Mouse (Mus musculus) left cerebral cortex, adult 9 months (tissue): ENCODE measurements around the gene Dlst.
A peak's percentile ranks its signal among the peaks of the same experiment; 100 is the strongest.

ENCODE experiments used
- DNase-seq, 2 experiments: peaks; one replicate each; pipeline ENCODE4 v3.0.0; 2022; ENCODE audit warnings: low spot score in 2 of 2

Gene Dlst

DNA sequence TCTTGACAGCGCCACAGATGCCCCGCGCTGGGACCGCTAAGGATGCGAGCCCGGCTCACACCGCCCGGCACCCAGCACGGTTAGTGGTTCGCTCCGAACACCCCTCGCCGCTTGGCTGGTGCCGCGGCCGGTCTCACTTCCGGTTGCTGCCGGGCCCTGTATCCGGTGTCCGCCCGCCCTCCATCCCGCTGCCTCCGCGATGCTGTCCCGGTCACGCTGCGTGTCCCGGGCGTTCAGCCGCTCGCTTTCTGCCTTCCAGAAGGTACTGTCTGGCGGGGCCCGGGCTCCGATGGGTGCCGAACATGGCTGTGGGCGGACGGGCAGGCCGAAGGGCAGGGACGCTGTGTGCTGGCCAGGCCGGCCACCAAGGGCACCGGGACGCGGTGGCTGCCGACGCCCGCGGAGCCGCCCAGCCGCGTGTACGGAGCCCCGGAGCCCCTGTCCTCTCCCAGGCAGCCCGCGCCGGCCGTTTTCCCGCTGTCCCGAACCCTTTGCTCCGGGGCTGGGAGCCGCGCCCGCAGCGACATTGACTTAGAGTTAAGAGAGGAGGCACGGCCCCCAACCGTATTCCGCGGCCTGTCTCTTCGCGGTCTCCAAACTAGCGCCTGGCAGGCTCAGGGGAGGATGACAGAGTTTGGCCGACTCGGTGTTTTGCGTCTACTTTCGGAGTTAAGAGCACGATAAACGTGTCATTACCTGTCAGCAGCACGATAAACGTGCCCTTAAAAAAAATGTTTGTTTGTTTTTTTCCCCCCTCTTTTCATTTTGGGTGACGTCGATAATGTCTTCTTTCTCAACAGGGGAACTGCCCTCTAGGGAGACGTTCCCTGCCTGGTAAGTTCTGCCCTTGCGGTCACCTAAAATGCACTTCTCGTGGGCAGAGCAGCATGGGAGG lies at the start of gene Dlst, which contains the start of gene Prox2:
TSS of gene Dlst (plus strand) at position 136 of the 895 bp plus-strand sequence.
TSS of gene Prox2 (minus strand) at position 62 of the 895 bp plus-strand sequence.
- DNase-seq = peak; percentile 47 to 84

DNA sequence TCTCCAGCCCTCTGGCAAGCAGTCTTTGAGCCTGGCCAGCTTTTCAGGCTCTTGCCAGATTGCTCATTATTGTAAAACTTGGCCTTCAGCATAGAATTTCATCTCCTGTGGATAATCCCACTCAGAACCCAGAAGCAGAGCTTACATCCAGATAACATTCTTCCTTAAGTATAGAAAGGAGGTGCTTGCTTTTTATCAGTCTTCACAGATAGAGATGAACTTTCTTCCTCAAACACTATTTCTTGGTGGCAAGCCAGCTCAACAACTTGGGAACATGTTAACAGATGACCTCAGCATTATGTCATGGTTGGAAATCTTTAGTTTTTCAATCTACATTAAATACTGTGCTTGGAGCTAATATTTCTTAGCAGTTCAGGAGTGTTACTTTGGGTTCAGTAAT lies 39.6 kb upstream of the Dlst start:
- no peak for DNase-seq

DNA sequence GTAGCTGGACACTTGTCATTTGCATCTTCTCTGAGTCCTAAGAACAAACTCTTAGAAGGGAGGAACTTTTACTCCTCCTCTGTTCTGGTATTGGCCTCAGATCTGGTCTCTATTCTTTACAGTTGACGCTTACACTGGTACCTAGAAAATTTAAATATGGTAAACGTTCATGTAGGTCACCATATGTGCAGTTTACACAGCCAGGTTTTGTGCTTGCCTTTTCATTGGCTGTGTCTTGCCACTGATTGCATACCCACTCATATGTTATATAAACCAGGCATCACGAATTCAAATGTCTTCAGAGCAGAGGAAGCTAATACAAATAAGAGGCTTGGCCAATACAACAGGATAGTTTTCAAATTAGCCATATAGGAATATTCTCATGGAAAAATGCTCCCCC lies 33.5 kb upstream of the Dlst start:
- peak in 1 of 2 experiments; percentile 49 for DNase-seq

DNA sequence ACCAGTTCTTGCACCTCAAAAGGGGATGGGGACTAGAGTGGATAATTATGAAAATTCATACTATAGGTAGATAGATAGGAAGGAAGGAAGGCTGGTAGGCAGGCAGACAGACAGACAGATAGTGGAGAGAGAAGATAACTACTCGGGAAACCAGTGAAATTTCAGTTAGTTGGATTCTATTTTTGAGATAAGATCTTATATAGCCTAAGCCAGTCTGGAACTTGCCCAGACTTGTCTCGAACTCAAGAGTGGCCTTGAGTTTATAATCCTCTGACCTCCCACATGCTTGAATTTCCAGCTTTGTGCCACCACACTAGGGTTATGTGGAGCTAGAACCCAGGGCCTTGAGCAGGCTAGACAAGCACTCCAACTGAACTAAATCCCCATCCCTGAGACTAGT lies 26.4 kb upstream of the Dlst start:
- no peak for DNase-seq

DNA sequence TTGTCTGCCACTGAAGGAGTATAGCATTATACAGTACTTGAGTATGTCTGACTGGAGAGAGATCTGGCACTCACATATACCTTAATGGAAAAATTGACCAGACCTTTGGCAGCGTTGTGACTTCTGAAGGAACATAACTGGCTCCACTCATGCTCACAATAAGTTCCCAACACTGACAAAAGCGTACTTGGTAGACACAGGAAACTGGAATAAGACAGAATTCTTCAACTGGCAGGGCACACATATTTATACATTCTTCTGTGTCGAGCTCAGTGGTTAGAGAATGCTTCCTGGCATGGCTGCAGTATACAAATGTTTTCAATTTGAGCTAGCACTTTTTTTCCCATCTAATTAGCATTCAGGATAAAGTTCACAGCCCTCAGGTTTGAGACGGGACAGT lies 25.7 kb upstream of the Dlst start:
- no peak for DNase-seq

DNA sequence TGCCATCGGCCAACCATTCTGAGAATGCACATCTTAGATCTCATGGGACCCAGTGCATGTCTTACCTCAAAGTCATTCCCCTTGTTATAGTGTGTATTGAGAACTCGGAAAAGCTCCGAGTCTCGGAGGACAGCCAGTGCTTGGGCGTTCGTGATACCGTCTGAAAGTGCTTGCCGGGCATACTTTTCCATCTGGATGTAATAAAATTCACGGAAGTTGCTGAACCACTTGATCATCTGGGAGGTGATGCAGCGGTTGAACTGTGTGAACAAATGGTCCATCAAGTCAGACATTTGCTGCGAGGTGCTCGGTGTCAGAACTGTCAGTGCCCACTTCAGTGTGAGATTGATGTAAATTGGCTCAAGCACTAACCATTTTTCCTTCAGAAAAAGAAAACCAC lies 22.8 kb upstream of the Dlst start:
- no peak for DNase-seq

DNA sequence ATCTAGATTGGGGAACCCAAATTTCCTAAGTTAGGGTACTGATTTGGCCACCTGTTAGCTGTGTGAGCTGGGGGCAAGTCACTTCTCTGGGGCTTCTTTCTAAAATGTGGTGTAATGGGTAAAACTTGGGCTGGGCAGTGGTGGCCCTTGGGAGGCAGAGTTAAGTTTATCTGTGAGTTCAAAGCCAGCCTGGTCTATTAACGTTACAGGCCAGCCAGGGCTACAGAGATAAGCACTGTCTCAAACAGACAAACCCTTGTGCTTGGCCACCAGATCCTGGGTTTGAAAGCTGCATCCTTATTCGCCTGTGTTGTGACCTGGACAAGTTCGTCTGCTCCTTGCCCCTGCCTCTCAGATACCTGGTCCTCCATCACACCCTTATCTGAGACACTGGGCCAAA lies 19.4 kb upstream of the Dlst start:
- no peak for DNase-seq

DNA sequence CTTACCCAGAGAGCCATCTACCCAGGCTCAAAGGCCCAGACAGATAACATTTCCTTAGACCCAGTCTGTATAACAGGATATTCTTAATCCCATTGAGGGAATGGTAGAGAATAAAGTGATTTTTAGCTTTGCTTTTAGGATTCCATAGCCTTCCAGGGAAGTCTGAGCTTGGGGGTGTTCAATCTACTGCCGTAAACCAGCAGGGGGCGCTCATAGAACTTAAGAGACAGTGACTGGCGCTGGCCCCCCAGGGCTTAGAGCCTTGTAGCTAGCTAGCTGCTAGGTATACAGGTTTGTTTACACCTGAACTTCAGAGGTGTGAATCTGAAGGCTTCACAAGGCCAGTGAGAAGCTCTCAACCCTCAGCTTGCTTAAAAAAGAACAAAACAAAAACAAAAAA lies 18.4 kb upstream of the Dlst start:
- DNase-seq = peak in 1 of 2 experiments; percentile 52

DNA sequence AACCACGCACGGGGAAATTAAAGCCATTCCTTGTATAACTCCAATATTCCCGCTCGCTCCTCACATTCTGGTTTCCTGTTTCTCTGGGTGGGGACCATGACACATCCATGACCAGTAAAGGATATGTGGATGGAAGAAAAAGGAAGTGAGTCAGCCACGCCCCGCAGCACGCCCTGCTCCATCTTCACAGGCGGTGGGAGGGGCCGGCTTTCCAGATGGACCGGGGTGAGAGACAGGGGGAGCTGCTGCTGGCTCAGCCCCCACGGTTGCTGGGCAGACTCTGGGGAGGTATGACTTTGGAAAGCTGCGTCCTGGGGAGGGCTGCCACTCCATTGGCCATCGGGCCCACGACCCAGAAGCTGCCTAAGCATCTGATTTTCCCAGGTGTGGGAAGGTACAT lies 16.6 kb upstream of the Dlst start:
- peak in 1 of 2 experiments; percentile 45 for DNase-seq

DNA sequence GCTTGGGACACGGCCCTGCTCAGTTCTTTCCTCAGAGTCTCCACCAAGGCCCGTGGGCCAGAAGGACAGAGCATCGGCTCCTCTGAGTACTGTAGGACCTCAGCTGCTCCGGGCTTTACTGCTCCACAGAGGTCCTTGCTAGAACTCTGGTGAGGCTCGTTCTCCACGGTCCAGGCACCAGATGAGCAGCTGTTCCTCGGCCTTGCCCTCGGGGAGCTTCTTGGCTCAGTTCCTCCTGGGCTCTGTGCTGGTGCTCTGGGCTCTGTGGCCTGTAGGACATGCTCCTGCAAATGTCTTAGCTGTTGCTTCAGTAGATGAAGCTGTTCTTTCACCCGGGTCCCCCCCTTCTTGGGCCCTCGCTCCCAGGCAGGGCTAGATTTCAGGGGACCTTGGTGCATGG lies 15.9 kb upstream of the Dlst start:
- DNase-seq = no peak

DNA sequence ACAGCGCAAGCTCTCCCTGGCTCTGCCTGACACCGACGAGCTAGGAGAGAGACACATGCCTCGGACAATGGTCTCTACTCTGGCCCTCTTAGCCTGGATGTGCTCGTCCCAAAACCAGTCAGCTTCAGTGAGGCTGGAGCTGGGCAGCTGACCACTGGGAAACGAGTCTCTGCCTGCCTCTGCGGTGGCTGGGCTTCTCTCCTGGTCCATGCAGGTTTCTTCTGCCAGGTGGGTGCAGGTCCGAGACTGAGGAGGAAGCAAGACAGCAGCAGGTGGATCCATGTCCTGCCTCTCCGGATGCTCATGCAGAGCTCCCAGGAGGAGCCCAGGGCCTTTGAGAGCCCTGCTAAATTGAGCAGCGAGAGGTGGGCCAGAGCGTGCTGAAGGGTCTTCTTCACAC lies 15.5 kb upstream of the Dlst start:
- DNase-seq = no peak

DNA sequence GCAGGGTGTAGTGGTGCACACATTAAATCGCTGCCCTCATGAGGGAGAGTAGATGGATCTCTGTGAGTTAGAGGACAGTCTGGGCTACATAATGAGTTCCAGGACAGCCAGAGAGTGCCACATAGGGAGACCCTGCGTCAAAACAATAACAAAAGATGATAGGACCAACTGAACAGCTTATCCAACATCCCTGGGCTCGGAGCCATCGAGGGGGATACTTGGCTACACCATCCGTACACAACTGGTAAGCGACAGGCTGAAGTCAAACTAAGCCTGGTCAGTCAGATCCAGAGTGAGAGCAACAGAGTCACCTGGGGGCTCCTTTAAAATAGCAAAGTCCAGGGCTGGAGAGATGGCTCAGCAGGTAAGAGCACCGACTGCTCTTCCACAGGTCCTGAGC lies 14.8 kb upstream of the Dlst start:
- DNase-seq = no peak

DNA sequence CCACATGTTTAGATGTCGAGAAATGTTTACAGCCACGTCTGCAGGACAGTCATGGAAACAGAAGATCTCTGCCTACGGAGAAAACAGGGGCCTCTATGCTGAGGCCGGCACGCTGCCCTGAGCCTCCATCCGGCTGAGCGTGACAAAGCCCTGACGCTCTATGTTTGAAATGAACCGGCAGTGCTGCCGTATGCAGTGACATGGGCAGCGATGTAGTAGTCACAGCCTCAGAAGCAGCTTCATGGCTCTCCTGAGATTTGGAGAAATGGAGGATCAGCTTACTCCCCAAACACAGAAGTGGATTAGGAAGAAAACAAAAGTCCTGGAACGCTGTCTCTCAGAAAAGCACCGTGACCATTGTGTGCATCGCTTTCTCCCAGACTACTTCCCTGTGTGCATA lies 9.6 kb upstream of the Dlst start:
- DNase-seq = no peak

DNA sequence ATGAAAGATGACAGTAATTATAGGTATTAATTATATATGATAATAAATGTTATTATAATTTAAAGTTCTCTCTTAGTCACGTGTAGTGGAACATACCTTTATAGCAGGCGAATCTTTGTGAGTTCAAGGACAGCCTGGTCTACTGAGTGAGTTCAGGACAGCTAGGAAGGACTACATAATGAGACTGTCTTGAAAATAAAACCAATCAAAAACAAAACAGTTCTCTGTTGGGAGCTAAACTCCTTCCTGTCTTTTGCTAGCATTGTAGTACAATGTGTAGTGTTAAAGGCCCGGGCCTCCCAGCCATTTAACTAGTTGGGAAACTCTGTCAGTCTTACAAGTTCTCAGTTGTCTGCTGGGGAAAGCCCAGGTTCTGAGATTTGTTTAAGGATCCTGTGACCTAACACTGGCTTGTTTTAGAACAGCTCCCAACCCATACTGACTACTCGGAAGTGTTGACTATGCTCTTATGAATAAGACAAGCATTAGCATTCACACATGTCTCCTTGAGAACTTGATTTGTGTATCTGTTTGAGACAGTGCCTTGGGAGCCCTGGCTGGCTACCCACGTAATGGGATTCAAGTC lies 9.0 kb upstream of the Dlst start:
- no peak for DNase-seq

DNA sequence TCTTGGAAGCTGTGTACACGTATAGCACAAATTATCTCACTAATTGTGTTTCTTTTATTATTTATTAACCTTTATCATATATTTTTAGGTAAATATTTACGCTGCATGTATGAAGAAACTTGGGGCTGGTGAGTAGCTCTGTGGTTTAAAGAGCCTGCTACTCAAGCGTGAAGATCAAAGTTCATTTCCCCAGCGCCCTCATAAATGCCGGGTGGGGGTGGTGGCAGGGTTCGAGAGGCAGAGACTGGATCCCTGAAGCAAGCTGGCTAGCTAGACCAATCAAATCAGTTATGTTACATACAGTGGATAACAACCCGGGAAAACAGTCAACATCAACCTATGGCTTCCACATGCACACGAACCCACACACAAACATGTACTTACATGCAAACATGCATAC lies 7.5 kb upstream of the Dlst start:
- no peak for DNase-seq

DNA sequence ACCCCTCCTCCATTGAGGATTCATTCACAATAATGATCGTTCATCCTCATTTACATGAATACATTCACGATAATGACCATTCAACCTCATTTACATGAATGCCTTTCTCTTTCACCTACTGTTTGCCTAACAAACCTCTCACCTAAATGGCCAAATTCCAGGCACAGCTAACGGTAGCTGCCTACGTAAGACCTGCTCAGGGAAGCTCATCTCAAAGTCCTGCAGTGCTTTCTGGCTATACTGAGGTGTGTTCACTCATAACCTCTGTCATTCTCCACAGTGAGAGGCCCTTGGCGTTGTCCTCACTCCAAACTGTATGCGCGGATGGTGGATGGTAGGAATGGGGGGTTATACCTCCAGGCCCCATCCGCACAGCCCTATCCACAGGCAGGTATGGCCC lies 5.8 kb upstream of the Dlst start:
- no peak for DNase-seq

DNA sequence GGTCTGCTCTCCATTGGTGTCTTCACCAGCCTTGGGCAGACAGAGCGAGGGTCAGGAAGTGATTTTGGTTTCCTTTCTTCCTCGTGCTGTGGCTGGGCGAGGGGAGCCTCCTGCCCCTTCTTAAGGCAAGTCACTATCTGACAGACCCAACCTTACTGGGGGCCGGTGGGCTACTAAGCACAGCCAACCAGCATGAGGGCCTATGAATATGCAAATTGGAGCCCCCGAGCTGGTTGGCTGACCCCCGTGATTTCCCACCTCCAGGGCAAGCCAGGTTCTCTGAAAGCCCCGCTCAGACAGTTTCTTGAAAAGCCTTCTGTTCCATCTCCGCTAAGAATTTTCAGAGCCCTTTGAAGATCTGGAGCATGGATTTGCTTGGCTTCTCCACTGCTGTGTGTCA lies 4.3 kb upstream of the Dlst start:
- DNase-seq = no peak

DNA sequence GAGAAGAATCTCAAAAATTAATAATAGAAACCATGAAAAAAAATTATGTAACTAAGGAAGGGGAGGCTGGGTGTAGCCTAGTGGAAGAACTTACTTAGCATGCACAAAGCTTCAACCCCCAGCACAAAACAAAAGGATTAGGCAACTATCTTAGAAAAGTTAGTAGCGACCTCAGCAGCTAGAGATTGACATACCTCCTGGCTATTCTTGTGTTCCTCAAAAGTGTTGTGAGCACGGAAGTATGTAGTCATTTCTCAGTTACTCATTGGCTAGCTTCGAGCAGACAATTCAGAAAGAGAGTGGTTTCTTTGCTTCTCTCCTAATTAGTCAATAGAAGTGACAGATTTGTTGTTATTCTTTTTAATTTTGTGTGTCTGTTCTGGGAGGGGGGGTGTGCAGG lies 2.0 kb upstream of the Dlst start:
- DNase-seq = no peak

DNA sequence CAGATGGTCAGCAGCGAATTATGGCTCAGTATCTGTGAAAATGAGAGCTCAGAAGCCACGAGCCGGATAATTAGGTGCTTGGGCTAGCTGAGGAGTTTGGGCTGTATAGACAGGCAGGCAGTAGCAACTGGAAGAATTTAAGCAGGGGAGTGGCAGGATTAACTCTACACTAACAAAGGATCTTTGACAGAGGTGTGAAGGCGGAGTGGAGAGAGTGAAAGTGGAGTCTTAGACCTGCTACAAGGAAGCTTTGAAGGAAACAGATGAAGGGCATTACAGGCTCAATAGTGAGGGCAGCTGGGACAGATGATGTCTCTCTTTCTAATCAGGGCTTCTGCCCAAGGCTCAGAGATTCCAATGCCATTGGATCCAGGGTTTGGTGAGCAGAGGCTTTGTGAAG lies 1.2 kb upstream of the Dlst start:
- DNase-seq = no peak

DNA sequence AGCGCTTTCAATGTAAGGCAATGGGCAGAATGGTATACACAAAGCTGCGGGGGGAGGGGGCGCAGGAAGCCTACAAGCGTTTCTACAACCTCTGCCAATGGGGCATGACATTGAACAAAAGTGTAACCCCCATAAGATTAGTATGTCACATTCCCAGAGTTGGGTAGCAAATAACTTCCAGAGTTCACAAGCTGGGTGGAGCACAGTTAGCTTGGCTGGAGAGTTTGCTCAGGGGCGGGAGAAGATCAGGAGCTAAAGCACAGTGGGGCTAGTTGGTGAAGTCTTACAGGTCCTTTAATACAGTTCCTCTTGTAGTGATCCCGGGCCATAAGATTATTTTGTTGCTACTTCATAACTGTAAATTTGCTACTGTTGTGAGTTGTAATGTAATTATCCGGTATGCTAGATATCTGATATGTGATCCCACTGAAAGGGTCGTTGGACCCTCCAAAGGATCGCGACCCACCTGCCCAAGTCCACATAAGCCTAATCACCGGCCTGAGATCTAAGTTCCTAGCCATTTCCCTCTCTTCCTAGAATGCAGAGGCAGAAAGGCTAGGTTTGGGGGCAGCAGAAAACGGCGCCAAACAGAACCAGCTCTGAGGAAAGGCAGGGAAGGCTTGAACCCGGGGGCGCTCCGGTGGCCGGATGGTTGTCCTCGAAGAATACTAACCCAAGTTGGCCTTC lies 479 bp upstream of the Dlst start:
- no peak for DNase-seq

DNA sequence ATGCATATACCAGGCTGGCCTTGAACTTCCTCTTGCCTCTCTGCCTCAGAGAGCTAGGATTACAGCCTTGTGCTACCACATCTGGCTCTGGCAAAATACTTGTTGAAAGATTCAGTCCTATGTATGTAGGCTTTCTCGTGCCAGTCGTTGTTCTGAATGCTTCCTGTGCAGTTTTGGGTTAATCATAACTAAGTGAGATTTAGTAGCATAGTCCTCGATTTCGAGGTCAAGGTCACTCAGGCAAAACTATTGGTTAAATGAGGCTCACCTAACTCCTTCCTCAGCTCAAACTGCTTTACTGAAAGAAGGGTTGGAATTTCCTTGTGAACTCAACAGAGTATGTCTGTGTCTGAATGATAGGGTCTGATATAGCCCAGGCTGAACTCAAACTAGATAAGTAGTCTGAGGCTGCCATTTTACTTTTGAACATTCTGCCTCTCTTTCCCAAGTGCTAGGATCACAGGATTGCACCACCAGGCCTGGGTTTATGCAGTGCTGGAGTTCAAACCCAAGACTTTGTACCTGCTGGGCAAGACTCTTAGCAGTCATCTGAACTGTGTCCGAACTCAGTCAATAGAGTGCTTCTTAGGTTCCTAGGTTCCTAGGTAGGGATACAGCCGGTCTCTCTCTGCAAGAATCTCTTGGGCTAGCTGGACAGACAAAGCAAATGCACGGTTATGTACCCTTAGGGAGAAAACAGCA lies 2.1 kb downstream of the Dlst start:
- no peak for DNase-seq

DNA sequence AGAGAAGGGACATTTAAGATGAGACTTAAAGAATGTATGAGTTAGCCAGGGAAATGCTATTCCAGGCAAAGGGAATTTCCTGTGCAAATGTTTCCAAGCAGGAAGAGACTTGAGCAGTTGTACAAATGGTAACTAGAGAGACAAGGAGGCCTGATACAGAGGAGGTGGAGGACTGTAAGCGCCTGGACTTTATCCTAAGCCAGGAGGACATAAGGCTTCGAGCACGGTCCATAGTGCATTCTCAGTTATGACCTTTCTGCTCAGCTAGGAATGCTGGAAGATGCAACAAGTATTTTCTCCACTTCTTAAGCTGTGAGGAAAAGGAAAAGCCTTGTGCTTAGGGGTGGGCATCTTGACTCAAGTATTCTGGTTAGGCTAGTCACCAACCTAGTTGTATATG lies 2.7 kb downstream of the Dlst start:
- no peak for DNase-seq
